Mouse (Mus musculus) limb, embryonic 15.5 days (tissue): ENCODE measurements at regions not wholly inside any gene's neighbourhood (a gene's known extent, or its start where the extent isn't known, plus 50 kb on each side); places are given as distances from the start of the nearest gene placed in this dataset.

Source experiments
- ATAC-seq: fragments of 200-750 bp; cut with Nextera tagmentation; 2 replicates; pipeline ENCODE4 v1.8.0; 2017; ENCODE audit warnings: low read depth, moderate TSS enrichment; ENCODE audit not compliant: insufficient number of reproducible peaks, low FRiP score, low TSS enrichment
- H3K27ac ChIP-seq: fragments of 300-500 bp; sonication (generic); 2 replicates; pipeline ENCODE4 v1.5.1; 2015; ENCODE audit warnings: moderate library complexity, mild to moderate bottlenecking, inconsistent platforms
- H3K27me3 ChIP-seq: fragments of 300-500 bp; sonication (generic); 2 replicates; pipeline ENCODE4 v1.6.1; 2015; ENCODE audit warnings: inconsistent platforms
- H3K36me3 ChIP-seq: fragments of 300-500 bp; sonication (generic); 2 replicates; pipeline ENCODE4 v1.6.1; 2015; ENCODE audit warnings: inconsistent platforms
- H3K4me1 ChIP-seq: fragments of 300-500 bp; sonication (generic); 2 replicates; pipeline ENCODE4 v1.6.1; 2015; ENCODE audit warnings: inconsistent platforms
- H3K4me2 ChIP-seq: fragments of 300-500 bp; sonication (generic); 2 replicates; pipeline ENCODE4 v1.6.1; 2015; ENCODE audit warnings: mild to moderate bottlenecking, inconsistent platforms
- H3K4me3 ChIP-seq: fragments of 300-500 bp; sonication (generic); 2 replicates; pipeline ENCODE4 v1.5.1; 2015; ENCODE audit warnings: mild to moderate bottlenecking, inconsistent platforms
- H3K9ac ChIP-seq: fragments of 300-500 bp; sonication (generic); 2 replicates; pipeline ENCODE4 v1.6.1; 2015; ENCODE audit warnings: inconsistent platforms
- H3K9me3 ChIP-seq: fragments of 300-500 bp; sonication (generic); 2 replicates; pipeline ENCODE4 v1.6.1; 2016; ENCODE audit warnings: inconsistent platforms
- whole genome bisulfite sequencing: fragments of 180-500 bp; shearing (Covaris S2); methylation state at CpG from one replicate; pipeline ENCODE4 v1.1.7; 2015; 5-methylcytosine and 5-hydroxymethylcytosine counted together

GRCm38 (mm10) chr13:42603308-42603707, 77.1 kb upstream of the Phactr1 start:
- WGBS = 77% methylated on average over 4 of the region's 4 CpGs
- Histone ChIP-seq H3K9me3 (no peaks in the 10 kb centered on the region), H3K4me3 (no peak overlapping the region), H3K27ac (no peak overlapping the region), H3K4me1 (no peaks in the 10 kb centered on the region), H3K36me3 (no peaks in the 10 kb centered on the region), H3K9ac (no peak overlapping the region), H3K4me2 (no peak overlapping the region), H3K27me3 (no peaks in the 10 kb centered on the region)
- ATAC-seq = no peak

- 50% methylated on average over 10 of the region's 10 CpGs for WGBS
- H3K4me2 ChIP-seq = no peak overlapping the region
- ATAC-seq = no peak
- no peaks in the 10 kb centered on the region for H3K27me3 ChIP-seq
- no peak overlapping the region for H3K9ac ChIP-seq
- H3K27ac ChIP-seq = no peak overlapping the region
- no peaks in the 10 kb centered on the region for H3K9me3 ChIP-seq
- no peaks in the 10 kb centered on the region for H3K36me3 ChIP-seq
- no peak overlapping the region for H3K4me3 ChIP-seq
- H3K4me1 ChIP-seq = no peaks in the 10 kb centered on the region
These were observed 72.7 kb upstream of the Phactr1 start for GRCm38 (mm10) chr13:42607735-42608134.

- H3K27me3 ChIP-seq = no peaks in the 10 kb centered on the region
- no peak for ATAC-seq
- no peaks in the 10 kb centered on the region for H3K36me3 ChIP-seq
- H3K4me1 ChIP-seq = no peaks in the 10 kb centered on the region
- no peak overlapping the region for H3K27ac ChIP-seq
- no peak overlapping the region for H3K4me2 ChIP-seq
- no peaks in the 10 kb centered on the region for H3K9me3 ChIP-seq
- H3K4me3 ChIP-seq = no peak overlapping the region
- 39% methylated on average over 4 of the region's 4 CpGs for WGBS
- H3K9ac ChIP-seq = no peak overlapping the region
These were observed 71.5 kb upstream of the Phactr1 start for GRCm38 (mm10) chr13:42608963-42609362.

GRCm38 (mm10) chr13:42613326-42613725, 67.1 kb upstream of the Phactr1 start:
- no peak for ATAC-seq
- 80% methylated on average over 4 of the region's 4 CpGs for WGBS
- no peak overlapping the region for H3K27ac ChIP-seq

GRCm38 (mm10) chr13:42615826-42616225, 64.6 kb upstream of the Phactr1 start:
- ATAC-seq = no peak
- no peak overlapping the region for H3K9ac ChIP-seq
- H3K4me3 ChIP-seq = no peak overlapping the region
- no peaks in the 10 kb centered on the region for H3K36me3 ChIP-seq
- H3K27ac ChIP-seq = no peak overlapping the region
- H3K4me1 ChIP-seq = no peaks in the 10 kb centered on the region
- no peaks in the 10 kb centered on the region for H3K9me3 ChIP-seq
- no peaks in the 10 kb centered on the region for H3K27me3 ChIP-seq
- H3K4me2 ChIP-seq = no peak overlapping the region
- WGBS = 91% methylated on average over 5 of the region's 5 CpGs

More at GRCm38 (mm10) chr13:42613326-42613725, 67.1 kb upstream of the Phactr1 start:
- H3K4me3 ChIP-seq = no peak overlapping the region
- H3K27me3 ChIP-seq = no peaks in the 10 kb centered on the region
- H3K9me3 ChIP-seq = no peaks in the 10 kb centered on the region
- no peak overlapping the region for H3K9ac ChIP-seq
- H3K4me1 ChIP-seq = no peaks in the 10 kb centered on the region
- H3K4me2 ChIP-seq = no peak overlapping the region
- no peaks in the 10 kb centered on the region for H3K36me3 ChIP-seq

GRCm38 (mm10) chr13:42617225-42617624, 63.2 kb upstream of the Phactr1 start:
- H3K4me1 ChIP-seq = no peaks in the 10 kb centered on the region
- H3K9ac ChIP-seq = no peak overlapping the region
- WGBS = 68% methylated on average over 6 of the region's 6 CpGs
- H3K4me2 ChIP-seq = no peak overlapping the region
- H3K27ac ChIP-seq = no peak overlapping the region
- no peak for ATAC-seq
- H3K27me3 ChIP-seq = no peaks in the 10 kb centered on the region
- no peaks in the 10 kb centered on the region for H3K9me3 ChIP-seq
- no peak overlapping the region for H3K4me3 ChIP-seq
- no peaks in the 10 kb centered on the region for H3K36me3 ChIP-seq

GRCm38 (mm10) chr13:42617844-42618243, 62.6 kb upstream of the Phactr1 start:
- H3K4me2 ChIP-seq = no peak overlapping the region
- H3K4me1 ChIP-seq = no peaks in the 10 kb centered on the region
- no peak overlapping the region for H3K4me3 ChIP-seq
- no peaks in the 10 kb centered on the region for H3K9me3 ChIP-seq
- WGBS = 46% methylated on average over 4 of the region's 4 CpGs
- no peak for ATAC-seq
- no peaks in the 10 kb centered on the region for H3K27me3 ChIP-seq
- H3K9ac ChIP-seq = no peak overlapping the region
- no peak overlapping the region for H3K27ac ChIP-seq
- no peaks in the 10 kb centered on the region for H3K36me3 ChIP-seq

- Histone ChIP-seq H3K36me3 (no peaks in the 10 kb centered on the region), H3K9me3 (no peaks in the 10 kb centered on the region), H3K4me2 (no peak overlapping the region), H3K27ac (no peak overlapping the region), H3K9ac (no peak overlapping the region), H3K4me3 (no peak overlapping the region), H3K4me1 (no peaks in the 10 kb centered on the region), H3K27me3 (no peaks in the 10 kb centered on the region)
- 88% methylated on average over 6 of the region's 6 CpGs for WGBS
- no peak for ATAC-seq
These were observed 60.7 kb upstream of the Phactr1 start for GRCm38 (mm10) chr13:42619555-42620280.

GRCm38 (mm10) chr13:42623491-42623890, 56.9 kb upstream of the Phactr1 start:
- H3K27ac ChIP-seq = no peak overlapping the region
- no peak for ATAC-seq

More at GRCm38 (mm10) chr13:42623491-42623890, 56.9 kb upstream of the Phactr1 start:
- H3K27me3 ChIP-seq = no peaks in the 10 kb centered on the region
- no peaks in the 10 kb centered on the region for H3K4me1 ChIP-seq
- H3K9ac ChIP-seq = no peak overlapping the region
- 54% methylated on average over 5 of the region's 5 CpGs for WGBS
- H3K4me2 ChIP-seq = no peak overlapping the region
- no peak overlapping the region for H3K4me3 ChIP-seq
- H3K9me3 ChIP-seq = no peaks in the 10 kb centered on the region
- H3K36me3 ChIP-seq = no peaks in the 10 kb centered on the region
